Mouse (Mus musculus): ENCODE results near the gene Cyb5r3.

- TF ChIP-seq POLR2A (IDR thresholded peaks at IDR 0.05; ENCODE audit: borderline replicate concordance, low read depth, low read length), result no peak
- TF ChIP-seq CTCF (IDR thresholded peaks at IDR 0.05; ENCODE audit: low read depth, low read length), result no peak; the same call in 1 of the 2 replicates
Measured at GRCm38 (mm10) chr15:83157667-83158064, 14.7 kb downstream of the Cyb5r3 start.

All from bone marrow macrophage, adult 2 months (primary cell).